Mouse (Mus musculus) stomach, postnatal 0 days (tissue): Measurements from ENCODE around the gene Epo.

Source experiments
- CTCF ChIP-seq: IDR thresholded peaks from 2 replicates; pipeline ENCODE4 v1.5.1; 2016; ENCODE audit warnings: antibody characterized with exemption, low read depth, mild to moderate bottlenecking, moderate library complexity
- EP300 ChIP-seq: optimal IDR thresholded peaks from 2 replicates; pipeline ENCODE3; 2016; ENCODE audit warnings: antibody characterized with exemption

DNA sequence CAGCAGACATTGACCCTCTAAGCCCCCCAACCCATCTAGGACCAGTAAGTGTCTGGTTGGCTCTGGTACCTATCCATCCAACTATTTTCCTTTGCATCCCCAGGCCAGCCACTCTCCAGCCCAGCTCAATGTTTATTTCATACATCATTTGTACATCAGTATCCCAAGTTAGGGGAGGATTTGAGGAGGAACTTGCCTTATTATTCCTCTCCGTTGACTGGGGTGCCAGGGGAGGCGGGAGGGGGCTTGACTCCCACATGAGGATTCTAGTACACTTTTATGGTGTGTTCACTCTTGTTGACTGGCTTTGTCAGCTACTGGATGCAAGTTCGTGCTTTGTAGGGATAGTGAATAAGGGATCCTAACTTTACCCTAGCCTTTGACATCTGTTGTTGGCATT lies 21.3 kb downstream of the Epo start:
- TF ChIP-seq EP300, result no peak
- no peak for TF ChIP-seq CTCF
